19 mouse cellular contexts compared by ENCODE assay signal in genomic region chr14:94775912-94776311, GRCm38 (mm10).
"Had no signal": no experiment of that assay in that cellular context is flagged by ENCODE, and none has a peak within 500 bp of the region (broad histone marks: within the 10 kb centered on the region; RNA-seq: fewer than 3 reads in every experiment).

No protein-coding gene starts in this region.

- H3K9ac ChIP-seq: lung, embryonic 14.5 days; midbrain, embryonic 12.5 days; neural tube, embryonic 13.5 days; neural tube, embryonic 15.5 days; stomach, embryonic 15.5 days had no signal

- H3K36me3 ChIP-seq: midbrain, embryonic 10.5 days; midbrain, embryonic 12.5 days; neural tube, embryonic 13.5 days; neural tube, embryonic 15.5 days; stomach, embryonic 15.5 days had no signal

- H3K4me2 ChIP-seq: lung, embryonic 14.5 days; midbrain, embryonic 12.5 days; neural tube, embryonic 13.5 days; neural tube, embryonic 15.5 days; stomach, embryonic 15.5 days had no signal

- H3K9me3 ChIP-seq: midbrain, embryonic 10.5 days; midbrain, embryonic 12.5 days; neural tube, embryonic 13.5 days; neural tube, embryonic 15.5 days; stomach, embryonic 15.5 days had no signal

- H3K27me3 ChIP-seq: midbrain, embryonic 12.5 days; neural tube, embryonic 13.5 days; neural tube, embryonic 15.5 days; stomach, embryonic 15.5 days had no signal

- DNase-seq: lung, adult 18-20 months; lung, embryonic 14.5 days; lung, postnatal 10 days; lung, postnatal 4 days; midbrain, embryonic 14.5 days; retina, postnatal 1 day; right cerebral cortex, adult 18-20 months; right cerebral cortex, postnatal 14 days; right cerebral cortex, postnatal 4 days; thymus, adult 2 months; thymus, postnatal 25 days; thymus, postnatal 4 days had no signal

- H3K4me1 ChIP-seq: midbrain, embryonic 10.5 days; midbrain, embryonic 12.5 days; neural tube, embryonic 13.5 days; neural tube, embryonic 15.5 days; stomach, embryonic 15.5 days had no signal

- H3K27ac ChIP-seq: midbrain, embryonic 10.5 days; midbrain, embryonic 12.5 days; neural tube, embryonic 13.5 days; neural tube, embryonic 15.5 days; stomach, embryonic 15.5 days; stomach, postnatal 0 days had no signal

- H3K4me3 ChIP-seq: midbrain, embryonic 10.5 days; midbrain, embryonic 12.5 days; myocyte; neural tube, embryonic 13.5 days; neural tube, embryonic 15.5 days; stomach, embryonic 15.5 days had no signal
